Mouse (Mus musculus) CH12.LX (cell line): Measurements from ENCODE around the gene Fmn2.

Experiments
- CHD1 ChIP-seq: IDR thresholded peaks from 2 replicates; pipeline ENCODE4 v1.6.1; 2012; ENCODE audit warnings: low read depth, low read length, improper control_type of control experiment, inconsistent platforms
- CTCF ChIP-seq, 2 experiments: IDR thresholded peaks in 1 of 2; conservative IDR thresholded peaks in 1 of 2; 2 replicates each; pipeline ENCODE4 v1.5.1; 2011 to 2012; ENCODE audit warnings: low read depth in 2 of 2, low read length in 2 of 2, improper control_type of control experiment in 1 of 2, inconsistent platforms in 1 of 2, mild to moderate bottlenecking in 1 of 2, moderate library complexity in 1 of 2
- EP300 ChIP-seq: IDR thresholded peaks from 2 replicates; pipeline ENCODE4 v1.6.1; 2011; ENCODE audit warnings: low read length, improper control_type of control experiment
- GABPA ChIP-seq: IDR thresholded peaks from 2 replicates; pipeline ENCODE4 v1.6.1; 2012; ENCODE audit warnings: low read depth, low read length, improper control_type of control experiment, inconsistent platforms; ENCODE audit not compliant: insufficient replicate concordance
- KAT2A ChIP-seq: IDR thresholded peaks from 2 replicates; pipeline ENCODE4 v1.6.1; 2012; ENCODE audit warnings: low read length, improper control_type of control experiment, inconsistent platforms; ENCODE audit not compliant: insufficient replicate concordance
- MAX ChIP-seq: IDR thresholded peaks from 2 replicates; pipeline ENCODE4 v1.6.1; 2011; ENCODE audit warnings: low read length, improper control_type of control experiment
- POLR2A ChIP-seq: IDR thresholded peaks from 2 replicates; pipeline ENCODE4 v1.6.1; 2011; ENCODE audit warnings: low read depth, mild to moderate bottlenecking, improper control_type of control experiment, low read length
- POLR2AphosphoS2 ChIP-seq: IDR thresholded peaks from 2 replicates; pipeline ENCODE4 v1.6.1; 2011; ENCODE audit warnings: low read depth, low read length, improper control_type of control experiment
- RCOR1 ChIP-seq: conservative IDR thresholded peaks from 2 replicates; pipeline ENCODE4 v1.6.1; 2012; ENCODE audit warnings: low read depth, mild to moderate bottlenecking, inconsistent platforms, low read length, improper control_type of control experiment
- TBP ChIP-seq: conservative IDR thresholded peaks from 2 replicates; pipeline ENCODE4 v1.6.1; 2011; ENCODE audit warnings: low read depth, low read length, improper control_type of control experiment
- TCF12 ChIP-seq: IDR thresholded peaks from 2 replicates; pipeline ENCODE4 v1.6.1; 2014; ENCODE audit warnings: low read depth, mild to moderate bottlenecking, inconsistent platforms, low read length, improper control_type of control experiment
- UBTF ChIP-seq: IDR thresholded peaks from 2 replicates; pipeline ENCODE4 v1.6.1; 2012; ENCODE audit warnings: low read depth, mild to moderate bottlenecking, inconsistent platforms, low read length, improper control_type of control experiment, moderate library complexity
- USF1 ChIP-seq: IDR thresholded peaks from 2 replicates; pipeline ENCODE4 v1.6.1; 2014; ENCODE audit warnings: low read depth, mild to moderate bottlenecking, inconsistent platforms, low read length, improper control_type of control experiment
- ZC3H11A ChIP-seq: IDR thresholded peaks from 2 replicates; pipeline ENCODE4 v1.6.1; 2012; ENCODE audit warnings: low read depth, mild to moderate bottlenecking, inconsistent platforms, low read length, improper control_type of control experiment

DNA sequence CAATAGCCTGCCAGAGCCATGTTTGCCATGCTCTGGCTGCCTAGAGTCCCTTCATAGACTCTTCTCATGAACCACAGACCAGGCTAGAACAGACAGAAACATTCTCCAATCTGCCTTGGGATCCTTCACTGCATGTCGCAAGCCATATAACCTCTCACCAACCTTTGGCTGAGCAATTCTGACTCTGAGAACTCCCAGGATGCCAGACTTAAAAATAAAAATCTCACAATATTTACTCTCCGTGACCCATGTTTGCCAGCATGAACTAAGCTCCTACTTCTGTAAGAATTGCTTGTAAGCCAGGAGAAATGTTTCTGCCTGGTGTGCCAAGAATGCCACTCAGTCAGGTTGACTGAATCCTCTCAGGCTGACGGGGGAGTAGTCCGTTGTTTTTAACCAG lies 246.9 kb downstream of the Fmn2 start:
- TF ChIP-seq EP300 = no peak
- no peak for TF ChIP-seq USF1
- no peak for TF ChIP-seq MAX
- no peak for TF ChIP-seq POLR2AphosphoS2
- TF ChIP-seq POLR2A = no peak
- no peak for TF ChIP-seq RCOR1
- TF ChIP-seq CHD1 = no peak
- no peak for TF ChIP-seq CTCF (conservative IDR thresholded peaks at IDR 0.05 in 1 of 2, IDR thresholded peaks at IDR 0.05 in 1 of 2; ENCODE audit: low read depth in 2 of 2, low read length in 2 of 2)
- no peak for TF ChIP-seq GABPA
- TF ChIP-seq KAT2A = no peak
- TF ChIP-seq TBP = no peak
- TF ChIP-seq ZC3H11A = no peak
- TF ChIP-seq UBTF = no peak
- TF ChIP-seq TCF12 = no peak
